Mouse (Mus musculus) kidney, embryonic 14.5 days (tissue): ENCODE results near the gene Shank3. TPM values are rescaled to one million over a fixed set of nuclear protein-coding genes. Genes with fewer than 3 reads are reported as not detected.

Experiments used
- ATAC-seq: fragments of 200-750 bp; cut with Nextera tagmentation; 2 replicates; pipeline ENCODE4 v1.8.0; 2017; ENCODE audit warnings: moderate number of reproducible peaks, mild to moderate bottlenecking, moderate TSS enrichment, moderate library complexity; ENCODE audit not compliant: low FRiP score, low TSS enrichment
- H3K27ac ChIP-seq: fragments of 300-500 bp; sonication (generic); 2 replicates; pipeline ENCODE4 v1.5.1; 2014; ENCODE audit warnings: low read depth, mild to moderate bottlenecking, low read length, moderate library complexity, mixed read lengths
- H3K27me3 ChIP-seq: fragments of 300-500 bp; sonication (generic); 2 replicates; pipeline ENCODE4 v1.6.1; 2014; ENCODE audit warnings: mild to moderate bottlenecking, low read length; ENCODE audit not compliant: control insufficient read depth, insufficient read depth
- H3K36me3 ChIP-seq: fragments of 300-500 bp; sonication (generic); 2 replicates; pipeline ENCODE4 v1.6.1; 2014; ENCODE audit warnings: low read length, mixed read lengths; ENCODE audit not compliant: control insufficient read depth, insufficient read depth
- H3K4me1 ChIP-seq: fragments of 300-500 bp; sonication (generic); 2 replicates; pipeline ENCODE4 v1.6.1; 2014; ENCODE audit warnings: low read length, mixed read lengths; ENCODE audit not compliant: control insufficient read depth, insufficient read depth
- H3K4me2 ChIP-seq: fragments of 300-500 bp; sonication (generic); replicated peaks from 2 replicates; pipeline ENCODE4 v1.6.1; 2014; ENCODE audit warnings: low read depth, mild to moderate bottlenecking, low read length
- H3K4me3 ChIP-seq: fragments of 300-500 bp; sonication (generic); 2 replicates; pipeline ENCODE4 v1.5.1; 2014; ENCODE audit warnings: mild to moderate bottlenecking, low read length
- H3K9ac ChIP-seq: fragments of 300-500 bp; sonication (generic); 2 replicates; pipeline ENCODE4 v1.6.1; 2014; ENCODE audit warnings: low read depth, mild to moderate bottlenecking, low read length, moderate library complexity
- H3K9me3 ChIP-seq: fragments of 300-500 bp; sonication (generic); 2 replicates; pipeline ENCODE4 v1.6.1; 2016; ENCODE audit warnings: low read length; ENCODE audit not compliant: control insufficient read depth
- WGBS: fragments of 180-500 bp; shearing (Covaris S2); extraction: QIAGEN DNeasy Blood & Tissue Kit; methylation state at CpG from one replicate; pipeline ENCODE4 v1.1.7; 2014; 5-methylcytosine and 5-hydroxymethylcytosine counted together
- polyA plus RNA-seq: library from polyadenylated mRNA; unstranded; fragments of >200 nt; fragmentation: Nextera tagmentation; extraction: Ambion mirVana; gene quantifications from 2 replicates; pipeline ENCODE4 v1.2.1, GENCODE M21; 2014

Shank3 gene
- polyA plus RNA-seq, 1 experiment from 2014 or later: 2.5 TPM

DNA sequence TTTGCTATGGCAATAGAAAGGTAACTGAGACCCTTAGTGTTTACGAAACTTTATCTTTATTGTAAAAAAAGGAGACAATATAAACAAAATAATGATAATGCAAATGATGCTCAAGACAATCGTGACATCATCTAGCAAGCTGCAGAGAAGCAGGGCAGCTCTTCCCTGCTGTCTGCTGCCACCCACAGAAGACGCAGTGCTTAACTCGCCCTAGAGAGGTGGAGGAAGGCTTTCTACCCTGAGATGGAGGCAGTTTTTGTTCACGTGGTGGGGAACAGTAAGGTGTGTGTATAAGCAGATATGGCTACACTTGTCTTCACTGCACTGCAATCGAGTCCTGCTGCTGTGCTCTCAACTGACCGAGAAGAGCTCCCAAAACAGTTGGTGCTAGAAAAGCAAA is 83.1 kb downstream of the Shank3 start:
- H3K4me2 ChIP-seq: no peak overlapping the region
- H3K36me3 ChIP-seq: peaks cover 11% of the 10 kb centered on the region; the same call in 1 of the 2 replicates
- ATAC-seq: no peak
- no peak overlapping the region for H3K4me3 ChIP-seq
- H3K9me3 ChIP-seq: no peaks in the 10 kb centered on the region
- no peak overlapping the region for H3K9ac ChIP-seq
- WGBS: 88% methylated on average over 7 of the region's 7 CpGs
- no peak overlapping the region for H3K27ac ChIP-seq
- H3K27me3 ChIP-seq: no peaks in the 10 kb centered on the region
- H3K4me1 ChIP-seq: no peaks in the 10 kb centered on the region

DNA sequence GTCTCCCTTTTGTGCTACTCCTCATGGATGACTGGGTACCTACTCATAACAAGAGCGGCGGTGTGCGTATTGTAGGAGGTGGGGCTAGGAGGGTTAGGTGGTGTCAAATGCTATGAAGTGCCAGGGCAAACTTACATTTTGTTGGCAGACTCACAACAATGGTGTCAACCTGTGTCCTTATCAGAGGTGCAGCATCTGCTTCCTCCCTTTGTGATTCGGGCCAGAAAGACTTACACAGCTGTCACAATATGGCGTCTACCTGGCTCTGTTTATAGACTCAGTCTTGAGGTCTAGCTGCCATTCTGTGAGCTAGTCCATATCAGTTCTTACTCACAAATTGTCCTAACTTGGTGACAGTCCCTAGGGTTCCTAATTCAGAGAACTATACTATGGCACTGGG is 85.7 kb downstream of the Shank3 start:
- no peak overlapping the region for H3K9ac ChIP-seq
- no peaks in the 10 kb centered on the region for H3K27me3 ChIP-seq
- H3K4me2 ChIP-seq: no peak overlapping the region
- WGBS: 82% methylated on average over 5 of the region's 5 CpGs
- H3K4me1 ChIP-seq: no peaks in the 10 kb centered on the region
- H3K36me3 ChIP-seq: peaks cover 16% of the 10 kb centered on the region; the same call in 1 of the 2 replicates
- no peak overlapping the region for H3K4me3 ChIP-seq
- no peaks in the 10 kb centered on the region for H3K9me3 ChIP-seq
- no peak for ATAC-seq
- H3K27ac ChIP-seq: no peak overlapping the region

DNA sequence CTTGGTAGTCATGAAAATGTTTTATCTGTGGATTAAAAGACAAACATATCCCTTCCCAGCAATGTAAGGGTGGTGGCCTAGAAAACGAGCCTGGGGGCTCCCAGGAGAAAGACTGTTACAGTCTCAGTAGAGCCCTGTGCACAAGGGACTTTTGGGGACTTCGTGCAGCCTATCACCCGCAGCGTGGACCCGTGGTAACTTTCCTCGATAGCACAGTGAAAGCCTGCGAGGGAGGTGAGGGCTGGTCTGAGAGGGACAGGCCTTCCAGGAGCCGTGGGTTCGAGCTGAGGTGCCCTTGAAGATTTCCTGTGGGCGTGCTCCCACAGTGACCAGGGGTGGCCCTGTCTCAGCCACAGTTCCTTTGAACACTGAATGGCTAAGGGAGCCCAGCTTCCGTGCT is 86.2 kb downstream of the Shank3 start:
- peaks cover 16% of the 10 kb centered on the region; the same call in 1 of the 2 replicates for H3K36me3 ChIP-seq
- ATAC-seq: no peak
- WGBS: 89% methylated on average over 11 of the region's 11 CpGs
- no peak overlapping the region for H3K9ac ChIP-seq
- peaks cover 3% of the 10 kb centered on the region; the same call in 1 of the 2 replicates for H3K4me1 ChIP-seq
- no peaks in the 10 kb centered on the region for H3K9me3 ChIP-seq
- no peaks in the 10 kb centered on the region for H3K27me3 ChIP-seq
- H3K4me3 ChIP-seq: no peak overlapping the region
- no peak overlapping the region for H3K27ac ChIP-seq
- H3K4me2 ChIP-seq: no peak overlapping the region

- WGBS: 71% methylated on average over 5 of the region's 5 CpGs
- ATAC-seq: no peak
- H3K27me3 ChIP-seq: no peaks in the 10 kb centered on the region
- no peak overlapping the region for H3K4me2 ChIP-seq
- H3K9ac ChIP-seq: no peak overlapping the region
- H3K4me1 ChIP-seq: peaks cover 8% of the 10 kb centered on the region; the same call in 1 of the 2 replicates
- H3K27ac ChIP-seq: no peak overlapping the region
- H3K36me3 ChIP-seq: peaks cover 8% of the 10 kb centered on the region; the same call in 1 of the 2 replicates
- H3K4me3 ChIP-seq: no peak overlapping the region
- H3K9me3 ChIP-seq: no peaks in the 10 kb centered on the region
These were observed 89.7 kb downstream of the Shank3 start for GRCm38 (mm10) chr15:89589146-89589545.

DNA sequence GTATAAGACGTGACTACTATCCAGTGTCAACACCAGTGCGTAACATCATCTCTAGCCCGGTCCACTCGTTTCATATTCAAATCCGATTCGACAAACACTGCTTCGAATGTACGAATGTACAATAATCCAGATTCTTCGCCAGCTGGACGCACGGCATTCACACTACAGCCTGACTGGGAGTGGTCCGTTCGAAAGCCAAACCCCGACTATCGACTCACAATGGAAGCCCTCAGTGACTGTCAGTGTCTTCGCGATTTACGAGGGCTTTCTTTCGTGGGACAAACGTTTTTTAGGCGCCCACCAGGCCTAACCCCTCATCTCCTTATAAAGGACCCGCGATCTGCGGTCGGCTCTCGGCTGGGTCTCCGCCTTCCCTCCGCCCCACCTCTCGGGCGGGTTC is 91.9 kb downstream of the Shank3 start:
- 2% methylated on average over 30 of the region's 30 CpGs for WGBS
- Histone ChIP-seq H3K4me1 (peaks cover 8% of the 10 kb centered on the region; the same call in 1 of the 2 replicates), H3K27me3 (no peaks in the 10 kb centered on the region), H3K9me3 (no peaks in the 10 kb centered on the region), H3K4me3 (peak overlapping the region; percentile 93), H3K36me3 (peaks cover 8% of the 10 kb centered on the region; the same call in 1 of the 2 replicates), H3K4me2 (peak overlapping the region; percentile 72), H3K27ac (no peak overlapping the region), H3K9ac (peak overlapping the region; percentile 70)
- ATAC-seq: peak; percentile 40

DNA sequence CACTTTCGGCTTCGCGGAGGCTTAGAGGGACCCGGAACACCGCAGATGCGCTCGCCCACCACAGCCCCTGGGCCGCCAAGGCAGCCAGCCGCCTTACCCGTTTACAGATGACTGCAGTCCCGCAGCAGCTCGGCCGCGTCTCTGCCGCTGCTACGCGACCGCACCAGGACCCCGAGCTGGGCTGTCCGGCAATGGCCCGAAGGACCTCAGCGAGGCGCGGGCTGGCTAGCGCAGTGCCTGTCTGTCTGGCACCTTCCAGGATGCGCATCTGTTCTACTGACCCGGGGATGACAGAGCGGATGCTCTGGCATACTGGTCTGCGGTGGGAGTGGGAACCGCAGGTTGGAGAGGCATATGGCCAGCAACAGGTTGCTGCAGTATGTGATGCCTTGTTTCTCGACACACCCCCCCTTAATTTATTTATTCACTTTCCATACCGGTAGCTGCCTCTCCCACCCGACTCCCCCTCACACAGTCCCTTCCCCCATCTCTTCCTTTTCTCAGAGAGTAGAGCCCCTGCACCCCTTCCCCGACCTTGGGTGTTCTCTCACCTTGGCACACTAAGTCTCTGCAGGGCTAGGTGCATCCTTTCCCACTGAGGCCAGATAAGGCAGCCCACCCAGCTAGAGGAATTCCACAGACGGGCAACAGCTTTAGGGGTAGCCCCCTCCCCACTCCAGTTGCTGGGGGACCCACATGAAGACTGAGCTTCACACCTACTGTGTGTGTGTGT is 92.5 kb downstream of the Shank3 start, which contains the start of gene Rabl2:
TSS of gene Rabl2 (minus strand) at position 201 of the 733 bp plus-strand sequence.
- Histone ChIP-seq H3K4me2 (peak within 1 kb of the TSS; percentile 72), H3K27ac (no peak within 1 kb of the TSS; the same call in 1 of the 2 replicates), H3K4me1 (peaks cover 8% of the 10 kb centered on the region; the same call in 1 of the 2 replicates), H3K4me3 (peak within 1 kb of the TSS; percentile 93), H3K27me3 (no peaks in the 10 kb centered on the region), H3K36me3 (peaks cover 5% of the 10 kb centered on the region; the same call in 1 of the 2 replicates), H3K9me3 (no peaks in the 10 kb centered on the region), H3K9ac (peak within 1 kb of the TSS; percentile 70)
- ATAC-seq: peak; percentile 95
- under 1% methylated on average over 35 of the region's 35 CpGs for WGBS

- peak overlapping the region; percentile 93; the same call in 1 of the 2 replicates for H3K4me3 ChIP-seq
- no peaks in the 10 kb centered on the region for H3K27me3 ChIP-seq
- H3K27ac ChIP-seq: no peak overlapping the region
- H3K4me2 ChIP-seq: peak overlapping the region; percentile 72
- no peaks in the 10 kb centered on the region for H3K9me3 ChIP-seq
- WGBS: 43% methylated on average over 4 of the region's 4 CpGs
- no peak overlapping the region for H3K9ac ChIP-seq
- H3K4me1 ChIP-seq: peaks cover 8% of the 10 kb centered on the region; the same call in 1 of the 2 replicates
- ATAC-seq: peak; percentile 43
- H3K36me3 ChIP-seq: peaks cover 4% of the 10 kb centered on the region; the same call in 1 of the 2 replicates
These were observed 93.1 kb downstream of the Shank3 start for GRCm38 (mm10) chr15:89592548-89592947.

GRCm38 (mm10) chr15:89605822-89606570 is 106.6 kb downstream of the Shank3 start:
- no peak for ATAC-seq
- Histone ChIP-seq H3K9me3 (no peaks in the 10 kb centered on the region), H3K4me3 (no peak overlapping the region), H3K4me1 (no peaks in the 10 kb centered on the region), H3K4me2 (no peak overlapping the region), H3K27me3 (no peaks in the 10 kb centered on the region), H3K27ac (no peak overlapping the region), H3K36me3 (no peaks in the 10 kb centered on the region), H3K9ac (no peak overlapping the region)
- 80% methylated on average over 12 of the region's 12 CpGs for WGBS
